20 mouse cellular contexts compared by ENCODE assay signal in the genomic region with DNA sequence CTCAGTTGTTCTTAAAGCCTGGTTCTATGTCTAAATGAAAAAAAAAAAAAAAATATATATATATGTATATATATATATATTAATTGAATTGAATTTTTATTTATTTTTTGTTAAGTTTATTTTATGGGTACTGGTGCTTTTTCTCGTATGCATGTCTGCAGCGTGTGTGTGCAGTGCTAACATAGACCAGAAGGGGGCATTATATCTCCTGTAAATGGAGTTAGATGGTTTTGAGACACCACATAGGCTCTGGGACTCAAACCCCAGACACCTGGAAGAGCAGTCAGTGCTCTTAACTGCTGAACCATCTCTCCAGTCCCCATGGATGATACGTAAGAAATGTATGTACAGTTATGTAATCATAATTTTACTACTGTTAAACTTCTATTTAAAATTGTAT. TPM values are rescaled to one million over a fixed set of nuclear protein-coding genes. Genes with fewer than 3 reads are reported as not detected.
DNase-seq lines count a peak whose midpoint lies in the region; TF ChIP-seq lines count a peak whose summit lies in the region.
"Had no signal": no experiment of that assay in that cellular context is flagged by ENCODE, and none has a peak within 500 bp of the region (broad histone marks: within the 10 kb centered on the region; RNA-seq: fewer than 3 reads in every experiment).

No protein-coding gene starts in this region.

- 97% methylated on average over 3 of the region's 3 CpGs for WGBS in heart, adult 2 months

- TF ChIP-seq CTCF in heart, adult 2 months (IDR thresholded peaks at IDR 0.05), result peak; percentile 33; the same call in 1 of the 2 replicates
- TF ChIP-seq CTCF in MEL (IDR thresholded peaks at IDR 0.05 in 2 of 3, conservative IDR thresholded peaks at IDR 0.05 in 1 of 3; ENCODE audit: control insufficient read depth in 1 of 3, insufficient read depth in 1 of 3, low read depth in 2 of 3, low read length in 3 of 3, poor library complexity in 1 of 3, severe bottlenecking in 1 of 3), result peak; percentile 19 to 37 (median 28); a peak in 4 of 6 replicates

- no peaks in the 10 kb centered on the region for H3K9me3 ChIP-seq in MEL (replicated peaks; ENCODE audit: insufficient read depth, low read length)
- H3K9me3 ChIP-seq: embryonic facial prominence, embryonic 12.5 days; heart, embryonic 13.5 days; midbrain, embryonic 12.5 days; neural tube, embryonic 13.5 days; stomach, embryonic 15.5 days had no signal

- H3K9ac ChIP-seq in heart, adult 2 months (ENCODE audit: low read depth, low read length), result no peak overlapping the region
- no peak overlapping the region for H3K9ac ChIP-seq in MEL (ENCODE audit: control insufficient read depth, low read depth, low read length, poor library complexity, severe bottlenecking)
- H3K9ac ChIP-seq: embryonic facial prominence, embryonic 12.5 days; heart, embryonic 13.5 days; hindbrain, embryonic 14.5 days; liver, embryonic 14.5 days; midbrain, embryonic 12.5 days; neural tube, embryonic 13.5 days; stomach, embryonic 15.5 days had no signal

- no peaks in the 10 kb centered on the region for H3K27me3 ChIP-seq in heart, adult 2 months (ENCODE audit: control insufficient read depth, insufficient read depth, low read length)
- H3K27me3 ChIP-seq in MEL (ENCODE audit: control insufficient read depth in 1 of 2, insufficient read depth in 2 of 2, low read length in 2 of 2), result no peaks in the 10 kb centered on the region
- H3K27me3 ChIP-seq: embryonic facial prominence, embryonic 12.5 days; heart, embryonic 13.5 days; midbrain, embryonic 12.5 days; neural tube, embryonic 13.5 days; Patski; stomach, embryonic 15.5 days had no signal

- no peak for TF ChIP-seq POLR2A in heart, adult 2 months (IDR thresholded peaks at IDR 0.05; ENCODE audit: insufficient read depth, low read depth, low read length)
- TF ChIP-seq POLR2A in MEL (IDR thresholded peaks at IDR 0.05; ENCODE audit: control insufficient read depth in 1 of 2, insufficient read depth in 1 of 2, low read depth in 1 of 2, low read length in 2 of 2, poor library complexity in 1 of 2), result no peak

- no peak overlapping the region for H3K27ac ChIP-seq in heart, adult 2 months
- H3K27ac ChIP-seq in MEL (ENCODE audit: control insufficient read depth, low read depth, low read length), result no peak overlapping the region
- H3K27ac ChIP-seq: embryonic facial prominence, embryonic 12.5 days; heart, embryonic 13.5 days; hindbrain, embryonic 14.5 days; liver, embryonic 14.5 days; midbrain, embryonic 12.5 days; neural tube, embryonic 13.5 days; stomach, embryonic 15.5 days had no signal

- peaks cover 4% of the 10 kb centered on the region for H3K4me1 ChIP-seq in heart, adult 2 months (ENCODE audit: control insufficient read depth, insufficient read depth, low read length)
- H3K4me1 ChIP-seq in MEL (ENCODE audit: control insufficient read depth in 1 of 2, insufficient read depth in 2 of 2, low read length in 2 of 2), result peaks cover 0 to 15% of the 10 kb centered on the region in 2 experiments; a peak in 3 of 4 replicates

- intact Hi-C loops in heart, adult 2 months (cut with DNase I), result no loop called here
- intact Hi-C loops in heart, postnatal 36 days (cut with DNase I), result no loop called here

- no peak for TF ChIP-seq EP300 in heart, adult 2 months (IDR thresholded peaks at IDR 0.05; ENCODE audit: insufficient read depth, low read depth, low read length)
- TF ChIP-seq EP300 in MEL (IDR thresholded peaks at IDR 0.05; ENCODE audit: low read depth in 1 of 2, low read length in 2 of 2), result no peak

- no peak for DNase-seq in heart, adult 2 months
- no peak for DNase-seq in heart, postnatal 36 days
- DNase-seq in B cell, adult 2 months, result peak; percentile 33 to 37
- DNase-seq in MEL (ENCODE audit: low read depth, low spot score), result peak; percentile 52
- peak; percentile 38 for DNase-seq in naive thymus-derived CD4-positive, alpha-beta T cell, adult 2 months (ENCODE audit: low read depth)
- no peak for DNase-seq in kidney, postnatal 25 days
- no peak for DNase-seq in right cerebral cortex, postnatal 25 days
- DNase-seq: cerebellum, adult 9-10 months; gastrocnemius, postnatal 25 days; right cerebral cortex, postnatal 14 days; thymus, adult 2 months had no signal

- H3K36me3 ChIP-seq in heart, adult 2 months (ENCODE audit: control insufficient read depth, insufficient read depth, low read length), result peaks cover 6% of the 10 kb centered on the region
- H3K36me3 ChIP-seq in MEL (ENCODE audit: control insufficient read depth in 1 of 2, insufficient read depth in 2 of 2, low read length in 2 of 2), result peaks cover 6 to 19% of the 10 kb centered on the region in 2 experiments

- peaks cover 6% of the 10 kb centered on the region for H3K79me2 ChIP-seq in heart, adult 2 months (replicated peaks; ENCODE audit: control insufficient read depth, insufficient read depth, low read length)
- H3K79me2 ChIP-seq in MEL (ENCODE audit: control insufficient read depth, insufficient read depth, low read length, poor library complexity), result peaks cover 36% of the 10 kb centered on the region

- H3K4me3 ChIP-seq in heart, adult 2 months, result no peak overlapping the region
- no peak overlapping the region for H3K4me3 ChIP-seq in MEL (ENCODE audit: control insufficient read depth in 1 of 2, insufficient read depth in 1 of 2, low read depth in 2 of 2, low read length in 2 of 2)
- H3K4me3 ChIP-seq: embryonic facial prominence, embryonic 12.5 days; erythroblast, embryonic 14.5 days; heart, embryonic 13.5 days; midbrain, embryonic 12.5 days; neural tube, embryonic 13.5 days; stomach, embryonic 15.5 days had no signal

- no peak for TF ChIP-seq RAD21 in MEL (IDR thresholded peaks at IDR 0.05; ENCODE audit: low read depth, low read length)

TF ChIP-seq in MEL, 35 proteins besides CTCF, POLR2A, EP300 and RAD21:
- TF ChIP-seq RCOR1 (IDR thresholded peaks at IDR 0.05; ENCODE audit: low read depth, low read length) (no peak), POLR2AphosphoS5 (IDR thresholded peaks at IDR 0.05; ENCODE audit: borderline replicate concordance, low read depth, low read length) (no peak), MXI1 (IDR thresholded peaks at IDR 0.05; ENCODE audit: low read depth, low read length) (no peak), BHLHE40 (IDR thresholded peaks at IDR 0.05; ENCODE audit: borderline replicate concordance, low read depth, low read length) (no peak), NRF1 (IDR thresholded peaks at IDR 0.05; ENCODE audit: insufficient read depth, low read depth, low read length, poor library complexity, severe bottlenecking) (no peak), JUND (IDR thresholded peaks at IDR 0.05; ENCODE audit: low read depth, low read length) (no peak), TCF12 (IDR thresholded peaks at IDR 0.05; ENCODE audit: low read depth, low read length) (no peak), HCFC1 (IDR thresholded peaks at IDR 0.05; ENCODE audit: low read depth, low read length) (no peak), SMC3 (IDR thresholded peaks at IDR 0.05; ENCODE audit: low read depth, low read length) (no peak), E2F4 (IDR thresholded peaks at IDR 0.05; ENCODE audit: borderline replicate concordance, low read depth, low read length) (no peak), MYC (IDR thresholded peaks at IDR 0.05; ENCODE audit: low read depth, low read length) (no peak), ZNF384 (IDR thresholded peaks at IDR 0.05; ENCODE audit: low read depth, low read length) (no peak), CHD1 (IDR thresholded peaks at IDR 0.05; ENCODE audit: low read depth, low read length) (no peak), TAL1 (IDR thresholded peaks at IDR 0.05; ENCODE audit: low read length) (no peak)
TF ChIP-seq in MEL: peak in this region for 0.

RNA-seq across cellular contexts. Expression of a gene that starts 4.2 kb away (rescaled TPM):
- 10 to 100 TPM; 43.2 to 47.2 TPM for total RNA-seq in heart, adult 2 months (2021)
- 22.9 and 33.1 TPM in 2 replicates for polyA plus RNA-seq in heart, adult 2 months (2012; rRNA removed)
- 10 to 100 TPM; 36.4 to 38.7 TPM for total RNA-seq in heart, postnatal 36 days (2021)
- total RNA-seq in MEL (2012; rRNA removed), result 75.7 and 76.4 TPM in 2 replicates
- polyA plus RNA-seq in MEL (2012; ENCODE audit: insufficient read depth in 1 of 2, insufficient read length in 2 of 2, low read depth in 1 of 2, low replicate concordance in 2 of 2, missing spikeins in 1 of 2), result 100 to 1,000 TPM in 1 of 2 experiments, 10 to 100 TPM in 1; 66.6 to 256 TPM

RNA-seq across cellular contexts. Expression of a gene that starts 18.4 kb away (rescaled TPM):
- 1 to 10 TPM; 5.1 to 5.6 TPM for total RNA-seq in heart, adult 2 months (2021)
- polyA plus RNA-seq in heart, adult 2 months (2012; rRNA removed), result 2.5 and 5.0 TPM in 2 replicates
- total RNA-seq in heart, postnatal 36 days (2021), result 1 to 10 TPM; 4.8 to 6.2 TPM
- total RNA-seq in MEL (2012; rRNA removed), result 9.0 and 11.3 TPM in 2 replicates
- 10 to 100 TPM in 1 of 2 experiments, not detected in 1; 17.2 TPM for polyA plus RNA-seq in MEL (2012; ENCODE audit: insufficient read depth in 1 of 2, insufficient read length in 2 of 2, low read depth in 1 of 2, low replicate concordance in 2 of 2, missing spikeins in 1 of 2)

RNA-seq across cellular contexts. Expression of a gene that starts 26.3 kb away (rescaled TPM):
- total RNA-seq in heart, adult 2 months (2021), result 10 to 100 TPM; 18.6 to 20.7 TPM
- polyA plus RNA-seq in heart, adult 2 months (2012; rRNA removed), result 3.1 and 7.7 TPM in 2 replicates
- 10 to 100 TPM; 22.2 to 23.7 TPM for total RNA-seq in heart, postnatal 36 days (2021)
- 16.0 and 16.4 TPM in 2 replicates for total RNA-seq in MEL (2012; rRNA removed)
- polyA plus RNA-seq in MEL (2012; ENCODE audit: insufficient read depth in 1 of 2, insufficient read length in 2 of 2, low read depth in 1 of 2, low replicate concordance in 2 of 2, missing spikeins in 1 of 2), result 10 to 100 TPM; 22.3 to 55.9 TPM

RNA-seq across cellular contexts. Expression of a gene that starts 36.9 kb away (rescaled TPM):
- total RNA-seq in heart, adult 2 months (2021), result 100 to 1,000 TPM; 149 to 164 TPM
- 32.0 and 94.8 TPM in 2 replicates for polyA plus RNA-seq in heart, adult 2 months (2012; rRNA removed)
- total RNA-seq in heart, postnatal 36 days (2021), result 100 to 1,000 TPM; 167 to 169 TPM
- total RNA-seq in MEL (2012; rRNA removed), result 393 and 428 TPM in 2 replicates
- polyA plus RNA-seq in MEL (2012; ENCODE audit: insufficient read depth in 1 of 2, insufficient read length in 2 of 2, low read depth in 1 of 2, low replicate concordance in 2 of 2, missing spikeins in 1 of 2), result 1,000 to 10,000 TPM in 1 of 2 experiments, 100 to 1,000 TPM in 1; 812 to 1,102 TPM

Comparison
In these comparisons a context has a peak if more than half of its experiments do, and no peak if none do; other contexts are left out.
1. DNase-seq: peak in B cell, adult 2 months (2 of 2), MEL (single experiment) and naive thymus-derived CD4-positive, alpha-beta T cell, adult 2 months (single experiment); none in heart, adult 2 months (0 of 2), heart, postnatal 36 days (0 of 2), kidney, postnatal 25 days (0 of 2) and right cerebral cortex, postnatal 25 days (single experiment).